ENCODE assay signal across 24 mouse cellular contexts in genomic region chr6:117506619-117507018, GRCm38 (mm10).
"Had no signal": no experiment of that assay in that cellular context is flagged by ENCODE, and none has a peak within 500 bp of the region (broad histone marks: within the 10 kb centered on the region; RNA-seq: fewer than 3 reads in every experiment).

No protein-coding gene starts in this region.

- H3K4me3 ChIP-seq: heart, embryonic 10.5 days; heart, embryonic 12.5 days; hindbrain, embryonic 10.5 days; hindbrain, embryonic 12.5 days; layer of hippocampus, adult 2 months; left cerebral cortex, adult 2 months; limb, embryonic 10.5 days; limb, embryonic 12.5 days; liver, embryonic 13.5 days; liver, embryonic 15.5 days had no signal

- DNase-seq: gastrocnemius, postnatal 14 days; gastrocnemius, postnatal 36 days; heart, postnatal 10 days; heart, postnatal 4 days; kidney, adult 8-10 months; kidney, postnatal 25 days; liver; liver, embryonic 13.5 days; liver, postnatal 0 days; lung, adult 2 months had no signal

- H3K4me2 ChIP-seq: heart, embryonic 12.5 days; hindbrain, embryonic 12.5 days; hindbrain, embryonic 14.5 days; limb, embryonic 12.5 days; liver, embryonic 11.5 days; liver, embryonic 13.5 days; liver, embryonic 15.5 days had no signal

- ATAC-seq: hindbrain, embryonic 16.5 days; inflammation-experienced regulatory T-cells, adult 6 months; intestine, embryonic 16.5 days; liver, postnatal 0 days had no signal

- H3K27me3 ChIP-seq: limb, embryonic 12.5 days; liver, embryonic 13.5 days; liver, embryonic 15.5 days had no signal

- H3K27ac ChIP-seq: heart, embryonic 10.5 days; hindbrain, embryonic 10.5 days; hindbrain, embryonic 12.5 days; hindbrain, embryonic 14.5 days; layer of hippocampus, adult 2 months; left cerebral cortex, adult 2 months; limb, embryonic 10.5 days; limb, embryonic 12.5 days; liver, embryonic 13.5 days; liver, embryonic 15.5 days had no signal

- H3K36me3 ChIP-seq: heart, embryonic 10.5 days; heart, embryonic 12.5 days; hindbrain, embryonic 10.5 days; hindbrain, embryonic 12.5 days; limb, embryonic 10.5 days; limb, embryonic 12.5 days; liver, embryonic 13.5 days; liver, embryonic 15.5 days had no signal

- H3K9me3 ChIP-seq: heart, embryonic 10.5 days; heart, embryonic 12.5 days; hindbrain, embryonic 10.5 days; hindbrain, embryonic 12.5 days; limb, embryonic 10.5 days; limb, embryonic 12.5 days; liver, embryonic 13.5 days; liver, embryonic 15.5 days had no signal

- H3K4me1 ChIP-seq: hindbrain, embryonic 12.5 days; liver, embryonic 13.5 days; liver, embryonic 15.5 days had no signal

- H3K9ac ChIP-seq: heart, embryonic 12.5 days; hindbrain, embryonic 12.5 days; hindbrain, embryonic 14.5 days; limb, embryonic 12.5 days; liver, embryonic 13.5 days; liver, embryonic 15.5 days; liver, postnatal 0 days had no signal
